Comparison of ENCODE assay signal across 8 mouse cellular contexts in genomic region chr4:120950763-120951427, GRCm38 (mm10). TPM values are rescaled to one million over a fixed set of nuclear protein-coding genes. Genes with fewer than 3 reads are reported as not detected.
DNase-seq lines count a peak whose midpoint lies in the region; TF ChIP-seq lines count a peak whose summit lies in the region.

No protein-coding gene starts in this region.

- H3K27ac ChIP-seq in liver, adult 2 months (replicated peaks; ENCODE audit: insufficient read depth, low read depth, low read length), result peak overlapping the region; percentile 76
- peak overlapping the region; percentile 39 for H3K27ac ChIP-seq in brown adipose tissue, adult 24 weeks (replicated peaks; ENCODE audit: low read depth, low read length)

- H3K4me1 ChIP-seq in liver, adult 2 months (ENCODE audit: control insufficient read depth, insufficient read depth, low read length), result peaks cover 5% of the 10 kb centered on the region
- 0 out of 2 replicates have a peak, but pooled peaks cover 3% of the 10 kb centered on the region for H3K4me1 ChIP-seq in brown adipose tissue, adult 24 weeks (ENCODE audit: control insufficient read depth, insufficient read depth, insufficient read length, low read length)

- H3K9ac ChIP-seq in liver, adult 2 months (ENCODE audit: low read depth, low read length), result peak overlapping the region; percentile 86

- DNase-seq in liver, adult 2 months (ENCODE audit: extremely low read depth, low read depth, low spot score), result peak; percentile 49
- DNase-seq in liver, result no peak
- peak; percentile 13 for DNase-seq in heart, postnatal 4 days
- DNase-seq in mesoderm, embryonic 11.5 days (ENCODE audit: low read depth, low spot score), result peak; percentile 14
- no peak for DNase-seq in gastrocnemius, adult 18-20 months (ENCODE audit: low spot score)
- DNase-seq in left cerebral cortex, adult 8-10 months (ENCODE audit: low spot score in 2 of 2), result no peak
- DNase-seq in layer of hippocampus, adult 9-11 months, result no peak

- H3K79me2 ChIP-seq in liver, adult 2 months (ENCODE audit: control insufficient read depth, insufficient read depth, low read length), result no peaks in the 10 kb centered on the region; the same call in 1 of the 2 replicates

- no peaks in the 10 kb centered on the region for H3K27me3 ChIP-seq in liver, adult 2 months (ENCODE audit: control insufficient read depth, insufficient read depth, low read length)

- H3K36me3 ChIP-seq in liver, adult 2 months (ENCODE audit: control insufficient read depth, insufficient read depth, low read length), result peaks cover 8% of the 10 kb centered on the region; the same call in 1 of the 2 replicates

- 7% methylated on average over 20 of the region's 20 CpGs for WGBS in liver, adult 2 months

- TF ChIP-seq POLR2A in liver, adult 2 months (IDR thresholded peaks at IDR 0.05; ENCODE audit: extremely low read depth, insufficient read depth, low read length), result no peak

- TF ChIP-seq CTCF in liver, adult 2 months (IDR thresholded peaks at IDR 0.05; ENCODE audit: low read depth, low read length), result no peak

- peak overlapping the region; percentile 90 for H3K4me3 ChIP-seq in liver, adult 2 months (ENCODE audit: insufficient read depth, low read depth, low read length)
- H3K4me3 ChIP-seq in brown adipose tissue, adult 24 weeks (ENCODE audit: insufficient read depth, low read depth, low read length), result peak overlapping the region; percentile 76

RNA-seq across cellular contexts. Expression of gene Zfp69, which starts 0.6 kb away (rescaled TPM):
- 1.3 and 3.5 TPM in 2 replicates for total RNA-seq in liver, adult 2 months (2014; rRNA removed)
- 0.87 and 1.00 TPM in 2 replicates for polyA plus RNA-seq in liver, adult 2 months (2012; rRNA removed)
- 0.79 TPM in 1 of 2 replicates, not detected in the other for polyA plus RNA-seq in brown adipose tissue, adult 24 weeks (2012; ENCODE audit: insufficient read depth, insufficient read length, missing spikeins)
- 1 to 10 TPM; 5.6 to 6.1 TPM for total RNA-seq in heart, postnatal 4 days (2021)
- under 1 TPM; 0.53 to 0.66 TPM for total RNA-seq in gastrocnemius, adult 18-20 months (2021)
- total RNA-seq in left cerebral cortex, adult 8-10 months (2022), result 1 to 10 TPM; 1.5 to 3.0 (median 1.8) TPM

RNA-seq across cellular contexts. Expression of gene Exo5, which starts 26.1 kb away (rescaled TPM):
- 3.2 and 5.4 TPM in 2 replicates for total RNA-seq in liver, adult 2 months (2014; rRNA removed)
- 1.4 and 1.6 TPM in 2 replicates for polyA plus RNA-seq in liver, adult 2 months (2012; rRNA removed)
- 1.9 and 4.1 TPM in 2 replicates for polyA plus RNA-seq in brown adipose tissue, adult 24 weeks (2012; ENCODE audit: insufficient read depth, insufficient read length, missing spikeins)
- total RNA-seq in heart, postnatal 4 days (2021), result 1 to 10 TPM; 7.8 to 8.5 TPM
- 1 to 10 TPM in 1 of 2 experiments, under 1 TPM in 1; 0.91 to 1.7 TPM for total RNA-seq in gastrocnemius, adult 18-20 months (2021)
- 10 to 100 TPM; 13.9 to 16.5 (median 14.9) TPM for total RNA-seq in left cerebral cortex, adult 8-10 months (2022)

Comparison
In these comparisons a context has a peak if more than half of its experiments do, and no peak if none do; other contexts are left out.
1. DNase-seq: peak in liver, adult 2 months (single experiment), heart, postnatal 4 days (single experiment) and mesoderm, embryonic 11.5 days (single experiment); none in liver (single experiment), gastrocnemius, adult 18-20 months (single experiment), left cerebral cortex, adult 8-10 months (0 of 2) and layer of hippocampus, adult 9-11 months (single experiment).